Mouse (Mus musculus) mouse embryonic stem cell (cell line): ENCODE results near the gene Lrp1.

Experiments used
- in situ Hi-C, 2 experiments: fragments of 300-500 bp; cut with MboI; formaldehyde crosslinking; loops; 1 replicate in 1 of 2; 3 replicates in 1 of 2; pipeline ENCODE4 v1.14.3; 2019 to 2020; ENCODE audit warnings: low sequenced_read_pairs in 2 of 2, low pct_unique_long_range_greater_than_20kb in 1 of 2, mixed read lengths in 1 of 2; ENCODE audit not compliant: unreplicated experiment in 1 of 2

Lrp1 gene

DNA sequence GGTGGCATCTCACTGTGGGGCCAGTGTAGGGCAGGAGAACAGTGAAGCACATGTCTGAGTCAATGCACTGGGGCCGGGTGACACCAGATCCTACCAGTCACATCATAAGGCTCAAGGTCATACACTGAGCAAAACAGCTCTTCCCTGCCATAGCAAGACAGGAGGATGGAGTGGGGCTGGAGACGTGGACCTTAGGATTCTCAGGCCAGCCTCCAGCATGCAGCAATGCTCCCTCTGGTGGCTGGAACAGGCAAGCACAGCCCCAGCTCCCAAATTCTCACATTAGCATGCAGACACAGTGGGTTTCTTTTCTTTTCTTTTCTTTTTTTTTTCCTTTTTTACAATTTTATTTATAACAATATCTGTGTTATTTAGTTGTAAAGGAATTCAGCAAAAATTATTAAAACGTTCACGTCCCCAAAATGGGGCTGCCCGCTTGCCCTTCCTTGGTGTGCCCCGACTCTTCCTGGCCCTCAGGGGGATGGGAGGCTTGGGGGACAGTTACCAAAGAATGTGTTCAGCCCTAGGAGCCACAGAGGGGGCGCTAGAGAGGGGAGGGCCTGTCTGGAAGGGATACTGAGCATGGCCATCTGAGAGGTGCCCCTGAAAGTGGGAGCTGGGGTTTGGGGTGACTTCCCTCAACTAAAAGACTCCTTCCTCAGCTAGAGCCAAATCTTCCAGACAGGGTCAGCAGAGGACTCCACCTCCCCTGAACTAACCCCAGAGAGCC, 82.9 kb downstream of the Lrp1 start:
- in situ Hi-C loops, result no loop called here

- in situ Hi-C loops, result no loop called here
Observed at GRCm38 (mm10) chr10:127536586-127537314, 84.2 kb downstream of the Lrp1 start.

DNA sequence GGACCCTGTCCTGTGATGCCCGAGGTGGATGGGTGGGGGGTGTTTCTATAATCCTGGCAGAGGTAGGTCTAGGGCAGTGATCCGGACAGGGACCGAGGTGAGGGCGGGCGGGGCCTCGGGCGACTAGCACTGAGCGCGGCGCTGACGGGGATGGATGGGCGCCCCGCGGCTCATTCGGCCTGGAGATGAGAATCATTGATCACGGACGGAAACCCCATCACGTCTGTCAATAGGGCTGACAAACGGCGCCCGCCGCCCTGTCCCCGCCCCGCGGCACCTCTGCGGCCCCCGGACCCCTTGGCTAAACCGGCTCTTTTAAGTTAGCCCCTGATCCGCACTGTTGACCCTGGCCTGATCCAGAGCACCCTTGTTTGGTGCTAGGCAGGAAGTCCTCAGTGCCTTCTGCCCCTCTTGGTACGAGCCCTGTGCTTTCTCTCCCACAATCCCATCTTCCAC, 86.0 kb downstream of the Lrp1 start:
- in situ Hi-C loops, result no loop called here

- in situ Hi-C loops, result no loop called here
Observed at GRCm38 (mm10) chr10:127534036-127534928, 86.7 kb downstream of the Lrp1 start, which contains the start of gene Nxph4. TSS of gene Nxph4 (minus strand) at chr10:127534559.

DNA sequence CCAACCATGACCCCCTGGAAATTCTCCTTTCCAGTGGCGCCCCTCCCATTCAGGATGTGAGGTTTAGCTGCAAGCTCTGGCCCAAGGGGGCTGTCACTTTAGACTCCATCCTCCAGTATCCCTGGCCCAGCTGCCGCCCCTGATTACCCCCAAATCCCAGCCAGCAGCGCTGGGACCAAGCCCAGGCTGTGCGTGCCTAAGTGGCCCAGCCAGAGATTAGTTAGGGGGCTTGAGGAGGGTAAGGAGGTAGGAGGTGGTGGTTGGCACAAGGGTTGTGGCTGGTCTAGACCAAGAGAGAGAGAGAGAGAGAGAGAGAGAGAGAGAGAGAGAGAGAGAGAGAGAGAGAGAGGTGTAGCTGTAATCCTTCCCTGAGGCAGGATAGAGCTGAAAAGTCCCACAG, 89.4 kb downstream of the Lrp1 start:
- in situ Hi-C loops, result no loop called here

GRCm38 (mm10) chr10:127530945-127531344, 90.0 kb downstream of the Lrp1 start:
- in situ Hi-C loops, result no loop called here

GRCm38 (mm10) chr10:127527481-127527880, 93.5 kb downstream of the Lrp1 start:
- in situ Hi-C loops, result no loop called here

DNA sequence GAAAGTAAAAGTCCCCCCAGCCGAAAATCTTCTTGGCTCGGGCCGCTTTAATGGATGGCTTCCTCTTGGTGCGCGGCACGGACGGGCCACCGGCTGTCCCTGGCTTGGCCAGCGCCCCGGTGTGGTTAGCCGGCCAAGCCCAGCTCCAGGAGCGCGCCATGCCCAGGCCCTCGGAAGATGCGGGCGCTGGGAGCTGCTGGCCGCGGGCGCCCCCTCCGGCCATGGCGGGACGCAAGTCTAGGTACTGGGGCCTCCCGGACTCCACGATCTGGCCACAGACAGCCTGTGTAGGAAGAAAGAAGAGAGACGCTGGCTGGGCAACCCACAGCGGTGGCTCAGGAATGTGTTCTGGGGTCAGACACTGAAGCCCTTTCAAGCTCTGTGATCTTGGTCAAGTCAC, 94.3 kb downstream of the Lrp1 start:
- in situ Hi-C loops, result no loop called here

GRCm38 (mm10) chr10:127526048-127526447, 94.9 kb downstream of the Lrp1 start:
- in situ Hi-C loops, result no loop called here

GRCm38 (mm10) chr10:127524646-127525255, 96.2 kb downstream of the Lrp1 start:
- in situ Hi-C loops, result no loop called here

- in situ Hi-C loops, result no loop called here
Observed at GRCm38 (mm10) chr10:127522088-127522581, 98.8 kb downstream of the Lrp1 start, which contains the start of gene Shmt2. TSS of gene Shmt2 (minus strand) at chr10:127522444.

DNA sequence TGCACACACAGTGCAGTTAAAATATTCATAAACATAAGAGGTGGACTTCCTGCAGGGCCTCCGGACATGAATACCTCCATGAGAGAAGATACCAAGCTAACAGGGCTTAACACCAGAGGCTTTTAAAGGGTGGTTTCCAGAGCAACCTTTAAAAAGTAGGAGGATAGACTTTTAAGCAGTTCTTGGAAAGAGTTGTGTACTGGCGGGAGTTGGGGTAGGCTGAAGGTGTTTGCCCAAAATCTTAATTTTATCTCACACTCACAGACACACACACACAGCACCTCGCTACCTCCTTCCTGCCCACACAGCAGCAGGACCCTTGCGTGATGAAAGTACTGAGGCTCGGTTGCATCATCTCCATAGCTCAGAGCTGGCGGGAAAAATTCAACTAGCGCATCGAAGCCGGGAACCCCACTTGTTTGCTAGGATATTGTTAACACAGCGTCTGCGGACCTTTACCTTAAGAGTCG, 99.3 kb downstream of the Lrp1 start:
- in situ Hi-C loops, result no loop called here

DNA sequence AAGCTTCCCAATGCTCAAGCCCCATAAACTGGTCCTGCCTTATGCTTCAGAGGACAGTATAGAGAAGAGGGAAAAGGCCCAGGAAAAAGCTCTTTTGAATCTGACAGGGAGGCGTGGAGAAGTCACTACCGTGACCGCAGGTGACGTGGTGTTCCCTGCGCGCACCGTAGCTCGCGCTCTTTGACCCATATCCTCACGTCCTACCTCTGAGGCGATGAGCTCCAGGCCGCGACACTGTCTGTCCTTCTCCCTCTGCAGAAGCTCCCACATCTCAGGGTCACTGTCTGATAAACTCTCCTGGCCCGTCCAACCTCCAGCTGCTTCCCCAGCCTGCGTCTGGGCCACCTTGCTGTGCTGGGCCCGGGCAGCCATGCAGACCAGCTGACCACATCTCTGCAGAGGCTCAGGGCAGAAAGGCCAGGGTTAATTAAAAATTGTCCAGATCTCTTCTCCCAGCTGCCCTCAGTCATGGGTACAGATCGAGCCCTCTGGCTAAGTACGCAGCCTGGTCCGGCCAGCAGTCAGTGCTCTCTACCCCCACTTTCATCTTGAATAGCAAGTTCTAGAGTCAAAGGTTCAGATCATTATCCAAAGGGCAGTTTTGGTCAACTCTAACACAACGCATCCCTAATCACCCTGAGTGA, 100.1 kb downstream of the Lrp1 start:
- in situ Hi-C loops, result no loop called here

DNA sequence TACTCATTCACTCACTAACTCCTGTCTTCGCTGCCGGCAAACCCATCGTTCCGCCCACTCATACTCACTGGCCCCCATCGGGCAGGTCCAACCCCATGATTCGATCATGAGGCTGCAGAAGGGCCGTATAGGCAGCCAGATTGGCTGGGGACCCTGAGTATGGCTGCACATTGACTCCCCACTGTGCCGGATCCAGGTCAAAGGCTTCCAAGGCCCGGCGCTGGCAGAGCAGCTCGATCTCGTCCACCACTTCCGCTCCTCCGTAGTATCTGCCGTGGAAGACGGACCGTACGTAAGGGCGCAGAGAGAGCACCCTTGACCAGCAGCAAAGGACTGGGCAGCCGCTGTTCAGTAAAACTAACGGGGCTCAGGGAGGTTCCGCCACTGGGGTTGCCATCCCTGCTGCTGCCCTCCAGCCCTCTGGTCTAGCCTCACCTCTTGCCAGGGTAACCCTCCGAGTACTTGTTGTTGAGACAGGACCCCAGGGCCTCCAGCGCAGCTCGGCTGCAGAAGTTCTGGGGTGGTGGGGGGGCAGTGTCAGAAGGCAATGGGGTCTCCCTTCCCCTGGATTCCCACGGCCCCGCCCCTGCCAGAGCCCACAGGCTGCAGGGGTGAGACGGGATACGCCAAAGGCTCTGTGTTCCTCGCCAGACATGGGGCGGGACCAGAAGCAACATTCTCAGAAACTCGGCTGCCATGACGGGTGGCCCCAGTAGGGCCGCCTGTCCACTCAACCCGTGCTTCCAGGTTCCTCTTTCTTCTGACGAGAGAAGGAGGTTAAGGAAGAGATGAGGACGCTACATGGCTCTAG, 100.8 kb downstream of the Lrp1 start:
- in situ Hi-C loops, result no loop called here

- in situ Hi-C loops, result no loop called here
Observed at GRCm38 (mm10) chr10:127519041-127519701, 101.8 kb downstream of the Lrp1 start.

GRCm38 (mm10) chr10:127517941-127518340, 103.0 kb downstream of the Lrp1 start:
- in situ Hi-C loops, result no loop called here
